Mouse (Mus musculus) ES-E14 (cell line): ENCODE data around the gene Plcb2. TPM values are rescaled to one million over a fixed set of nuclear protein-coding genes. Genes with fewer than 3 reads are reported as not detected.
A peak's percentile ranks its signal among the peaks of the same experiment; 100 is the strongest.

ENCODE experiments used
- DNase-seq: peaks from one replicate; pipeline ENCODE4 v3.0.0-alpha.2; 2013; ENCODE audit warnings: low read depth, low spot score
- H3K27ac ChIP-seq: 2 replicates; pipeline ENCODE4 v1.5.1; 2012; ENCODE audit warnings: low read depth, mild to moderate bottlenecking, low read length, moderate library complexity, mixed read lengths; ENCODE audit not compliant: poor library complexity, insufficient read depth, severe bottlenecking
- H3K36me3 ChIP-seq: 2 replicates; pipeline ENCODE4 v1.6.1; 2012; ENCODE audit warnings: mild to moderate bottlenecking, low read length, moderate library complexity, mixed read lengths; ENCODE audit not compliant: control insufficient read depth, poor library complexity, insufficient read depth, severe bottlenecking
- H3K4me1 ChIP-seq, 2 experiments: fragments of 150-350 bp in 1 of 2; sonication (generic) in 1 of 2; 2 replicates each; pipeline ENCODE4 v1.6.1; 2012; ENCODE audit warnings: low read length in 2 of 2, mild to moderate bottlenecking in 1 of 2, mixed read lengths in 1 of 2; ENCODE audit not compliant: control insufficient read depth in 2 of 2, insufficient read depth in 2 of 2, poor library complexity in 1 of 2
- H3K4me3 ChIP-seq, 2 experiments: fragments of 150-350 bp in 1 of 2; sonication (generic) in 1 of 2; 2 replicates each; pipeline ENCODE4 v1.5.1; 2012; ENCODE audit warnings: low read length in 2 of 2, low read depth in 1 of 2, mild to moderate bottlenecking in 1 of 2, mixed read lengths in 1 of 2; ENCODE audit not compliant: insufficient read depth in 1 of 2, poor library complexity in 1 of 2, severe bottlenecking in 1 of 2
- H3K9ac ChIP-seq: 2 replicates; pipeline ENCODE4 v1.6.1; 2012; ENCODE audit warnings: low read depth, mild to moderate bottlenecking, low read length, mixed read lengths; ENCODE audit not compliant: poor library complexity, insufficient read depth, severe bottlenecking
- H3K9me3 ChIP-seq: fragments of 150-350 bp; sonication (generic); 2 replicates; pipeline ENCODE4 v1.6.1; 2012; ENCODE audit warnings: low read depth, mild to moderate bottlenecking, low read length; ENCODE audit not compliant: control insufficient read depth, insufficient read depth
- CHD2 ChIP-seq: IDR thresholded peaks from 2 replicates; pipeline ENCODE4 v1.6.1; 2014; ENCODE audit warnings: mild to moderate bottlenecking, low read depth, low read length, inconsistent platforms
- HCFC1 ChIP-seq: IDR thresholded peaks from 2 replicates; pipeline ENCODE4 v1.6.1; 2012; ENCODE audit warnings: low read length, inconsistent platforms, borderline replicate concordance; ENCODE audit not compliant: insufficient read depth
- MAFK ChIP-seq: IDR thresholded peaks from 2 replicates; pipeline ENCODE4 v1.6.1; 2014; ENCODE audit warnings: mild to moderate bottlenecking, low read depth, low read length, inconsistent platforms; ENCODE audit not compliant: insufficient read depth
- ZC3H11A ChIP-seq: IDR thresholded peaks from 2 replicates; pipeline ENCODE4 v1.6.1; 2012; ENCODE audit warnings: low read depth, mild to moderate bottlenecking, inconsistent platforms, low read length, borderline replicate concordance
- ZNF384 ChIP-seq: IDR thresholded peaks from 2 replicates; pipeline ENCODE4 v1.6.1; 2012; ENCODE audit warnings: low read depth, low read length, inconsistent platforms
- in situ Hi-C, 2 experiments: fragments of 600-800 bp; cut with MboI; formaldehyde crosslinking; loops; one replicate each; pipeline ENCODE4 v1.15.1; 2025; ENCODE audit warnings: low sequenced_read_pairs in 2 of 2, inconsistent platforms in 1 of 2; ENCODE audit not compliant: unreplicated experiment in 2 of 2
- total RNA-seq: library from RNA; depleted of rRNA; stranded (reverse); fragments of 300-350 nt; gene quantifications from 2 replicates; pipeline ENCODE4 v1.2.3, GENCODE M21; 2012

The Plcb2 gene
- total RNA-seq, 1 experiment, result 0.09 TPM

- Histone ChIP-seq H3K4me3 (peak within 1 kb of the TSS; percentile 50 to 55), H3K36me3 (no peaks in the 10 kb centered on the region), H3K9me3 (no peaks in the 10 kb centered on the region), H3K4me1 (peaks cover 0 to 11% of the 10 kb centered on the region in 2 experiments; a peak in 1 of 4 replicates), H3K27ac (no peak within 1 kb of the TSS), H3K9ac (0 out of 2 replicates have a peak within 1 kb of the TSS, but pooled peaks have one; percentile 3)
- TF ChIP-seq CHD2 (no peak), HCFC1 (no peak), MAFK (no peak), ZNF384 (no peak), ZC3H11A (no peak)
- in situ Hi-C loops, result loop anchor here in 1 of 2 experiments (5.0 kb wide), 1 partner anchor 188 kb away; no protein-coding TSS in a partner anchor
- no peak for DNase-seq
Measured at GRCm38 (mm10) chr2:118703913-118704730, 24.1 kb downstream of the Plcb2 start, which contains the start of gene Ankrd63. Gene Ankrd63 (minus strand): TSS chr2:118703963.

- in situ Hi-C loops, result loop anchor here in 1 of 2 experiments (5.0 kb wide), 1 partner anchor 189 kb away; no protein-coding TSS in a partner anchor
- DNase-seq, result no peak
- H3K9ac ChIP-seq, result 0 out of 2 replicates have a peak overlapping the region, but pooled peaks have one; percentile 3
Measured at GRCm38 (mm10) chr2:118702883-118703761, 25.1 kb downstream of the Plcb2 start.

GRCm38 (mm10) chr2:118701971-118702882, 26.0 kb downstream of the Plcb2 start:
- H3K9me3 ChIP-seq, result no peaks in the 10 kb centered on the region
- H3K27ac ChIP-seq, result no peak overlapping the region
- no peak overlapping the region for H3K9ac ChIP-seq
- peak overlapping the region; percentile 50 to 55; a peak in 3 of 4 replicates for H3K4me3 ChIP-seq
- no peak for TF ChIP-seq MAFK
- TF ChIP-seq HCFC1, result no peak
- TF ChIP-seq CHD2, result no peak
- TF ChIP-seq ZC3H11A, result no peak
- TF ChIP-seq ZNF384, result no peak
- H3K36me3 ChIP-seq, result no peaks in the 10 kb centered on the region
- H3K4me1 ChIP-seq, result peaks cover 0 to 11% of the 10 kb centered on the region in 2 experiments; a peak in 1 of 4 replicates
- in situ Hi-C loops, result loop anchor here in 1 of 2 experiments (5.0 kb wide), 1 partner anchor 190 kb away; no protein-coding TSS in a partner anchor
- DNase-seq, result no peak

More at GRCm38 (mm10) chr2:118702883-118703761, 25.1 kb downstream of the Plcb2 start:
- H3K36me3 ChIP-seq, result no peaks in the 10 kb centered on the region
- H3K27ac ChIP-seq, result no peak overlapping the region
- H3K4me1 ChIP-seq, result peaks cover 0 to 11% of the 10 kb centered on the region in 2 experiments; a peak in 1 of 4 replicates
- no peaks in the 10 kb centered on the region for H3K9me3 ChIP-seq
- H3K4me3 ChIP-seq, result peak overlapping the region; percentile 50 to 55
- TF ChIP-seq ZNF384 (no peak), MAFK (no peak)

- in situ Hi-C loops, result loop anchor here in 1 of 2 experiments (5.0 kb wide), 1 partner anchor 191 kb away; no protein-coding TSS in a partner anchor
- H3K4me3 ChIP-seq, result no peak overlapping the region
- no peak for TF ChIP-seq MAFK
- no peak for TF ChIP-seq ZNF384
- TF ChIP-seq CHD2, result no peak
- no peak for TF ChIP-seq HCFC1
- no peak for TF ChIP-seq ZC3H11A
Measured at GRCm38 (mm10) chr2:118701161-118701560, 27.1 kb downstream of the Plcb2 start.

More at GRCm38 (mm10) chr2:118701161-118701560, 27.1 kb downstream of the Plcb2 start:
- Histone ChIP-seq H3K27ac (no peak overlapping the region), H3K36me3 (no peaks in the 10 kb centered on the region), H3K9ac (no peak overlapping the region), H3K9me3 (no peaks in the 10 kb centered on the region), H3K4me1 (peaks cover 0 to 11% of the 10 kb centered on the region in 2 experiments; a peak in 1 of 4 replicates)
- no peak for DNase-seq
